Mouse (Mus musculus): ENCODE measurements around the gene Glyatl3.

The Glyatl3 gene

GRCm38 (mm10) chr17:40914250-40914649 is at the start of gene Glyatl3:
TSS of gene Glyatl3 (minus strand) at chr17:40914350.
- DNase-seq: no peak

GRCm38 (mm10) chr17:40948518-40948917 is 34.4 kb upstream of the Glyatl3 start:
- no peak for DNase-seq

- DNase-seq: peak; percentile 99
These were observed 20.5 kb upstream of the Glyatl3 start, which contains the start of the genes Mut and Cenpq for GRCm38 (mm10) chr17:40934420-40935231. TSS of gene Mut (plus strand) at chr17:40934685. TSS of gene Cenpq (minus strand) at chr17:40935047.

- DNase-seq: no peak
These were observed 19.8 kb upstream of the Glyatl3 start for GRCm38 (mm10) chr17:40933985-40934384.

GRCm38 (mm10) chr17:40915499-40915898 is 1.3 kb upstream of the Glyatl3 start:
- DNase-seq: no peak

- DNase-seq: no peak
These were observed 9.4 kb downstream of the Glyatl3 start for GRCm38 (mm10) chr17:40904721-40905154.

GRCm38 (mm10) chr17:40904056-40904597 is 10.0 kb downstream of the Glyatl3 start:
- peak; percentile 2 for DNase-seq

- no peak for DNase-seq
These were observed 10.8 kb downstream of the Glyatl3 start for GRCm38 (mm10) chr17:40903345-40903744.

GRCm38 (mm10) chr17:40899783-40900363 is 14.3 kb downstream of the Glyatl3 start:
- DNase-seq: no peak

GRCm38 (mm10) chr17:40896863-40897262 is 17.3 kb downstream of the Glyatl3 start:
- peak; percentile 22 for DNase-seq

GRCm38 (mm10) chr17:40887849-40888536 is 26.2 kb downstream of the Glyatl3 start:
- DNase-seq: no peak

- no peak for DNase-seq
These were observed 29.0 kb downstream of the Glyatl3 start for GRCm38 (mm10) chr17:40885155-40885554.

GRCm38 (mm10) chr17:40882172-40882571 is 32.0 kb downstream of the Glyatl3 start:
- DNase-seq: no peak

- DNase-seq: peak; percentile 69
These were observed 34.0 kb downstream of the Glyatl3 start, which contains the start of gene 9130008F23Rik for GRCm38 (mm10) chr17:40879924-40880691. TSS of gene 9130008F23Rik (minus strand) at chr17:40880559.

GRCm38 (mm10) chr17:40879528-40879923 is 34.6 kb downstream of the Glyatl3 start:
- DNase-seq: no peak

GRCm38 (mm10) chr17:40877741-40878140 is 36.4 kb downstream of the Glyatl3 start:
- DNase-seq: no peak

GRCm38 (mm10) chr17:40875568-40875967 is 38.6 kb downstream of the Glyatl3 start:
- DNase-seq: no peak

- DNase-seq: no peak
These were observed 39.4 kb downstream of the Glyatl3 start for GRCm38 (mm10) chr17:40874701-40875100.

GRCm38 (mm10) chr17:40873582-40874011 is 40.6 kb downstream of the Glyatl3 start:
- no peak for DNase-seq

GRCm38 (mm10) chr17:40872626-40873025 is 41.5 kb downstream of the Glyatl3 start:
- no peak for DNase-seq

- peak; percentile 10 for DNase-seq
These were observed 45.0 kb downstream of the Glyatl3 start for GRCm38 (mm10) chr17:40868952-40869747.

Data from lung, postnatal 10 days (tissue).